Mouse (Mus musculus) gastrocnemius, postnatal 25 days (tissue): Measurements from ENCODE around the gene Ipmk. TPM values are rescaled to one million over a fixed set of nuclear protein-coding genes. Genes with fewer than 3 reads are reported as not detected.
"Not testable (repeated sequence)": the region's sequence is repeated elsewhere in the genome, so short reads cannot be mapped to it uniquely, and the experiment has no call there.

Experiments used
- DNase-seq: peaks from one replicate; pipeline ENCODE4 v3.0.0; 2022
- total RNA-seq, 2 experiments: library from RNA; stranded (reverse); gene quantifications; 1 replicate in 1 of 2; 2 replicates in 1 of 2; pipeline ENCODE4 v1.2.3; 2021

The Ipmk gene
- total RNA-seq, 2 experiments from 2014 or later: 16.2 to 17.6 TPM

DNA sequence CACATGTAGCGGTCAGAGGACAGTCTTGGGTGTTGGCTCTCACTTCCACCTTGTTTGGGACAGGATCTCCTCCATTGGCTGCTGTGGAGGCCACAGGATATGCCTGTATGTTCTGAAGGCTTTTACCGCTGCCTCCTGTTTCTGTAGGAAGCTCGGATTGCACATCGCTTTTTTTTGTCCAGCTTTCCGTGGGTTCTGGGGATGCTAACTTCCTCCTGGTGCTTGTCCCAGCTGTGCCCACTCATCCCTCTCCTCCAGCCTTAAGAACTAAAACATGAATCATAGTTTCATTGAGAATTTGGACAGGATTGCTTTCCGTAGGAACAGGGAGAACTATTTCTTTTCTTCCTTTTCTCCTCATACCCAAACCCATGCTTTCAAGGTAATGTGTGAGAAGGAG is 24.3 kb downstream of the Ipmk start:
- no peak for DNase-seq

DNA sequence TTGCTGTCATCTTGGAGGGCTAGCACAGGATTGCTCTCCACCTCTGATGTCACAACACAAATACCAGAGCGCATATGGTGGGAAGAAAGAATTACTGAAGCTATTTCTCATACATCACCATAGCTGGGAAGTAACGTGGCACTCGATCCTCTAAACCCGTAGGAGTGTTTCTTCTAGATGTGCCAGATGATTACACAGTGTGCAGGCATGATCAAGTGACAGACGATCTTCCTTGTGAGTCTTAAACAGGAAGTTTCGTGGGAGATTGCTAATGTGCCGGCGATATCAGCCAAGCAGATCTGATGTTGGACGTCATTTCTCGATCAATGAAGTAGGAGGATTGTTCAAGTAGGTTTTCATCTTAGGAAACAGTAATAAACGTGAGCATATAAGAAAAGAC is 26.1 kb downstream of the Ipmk start:
- DNase-seq: no peak

DNA sequence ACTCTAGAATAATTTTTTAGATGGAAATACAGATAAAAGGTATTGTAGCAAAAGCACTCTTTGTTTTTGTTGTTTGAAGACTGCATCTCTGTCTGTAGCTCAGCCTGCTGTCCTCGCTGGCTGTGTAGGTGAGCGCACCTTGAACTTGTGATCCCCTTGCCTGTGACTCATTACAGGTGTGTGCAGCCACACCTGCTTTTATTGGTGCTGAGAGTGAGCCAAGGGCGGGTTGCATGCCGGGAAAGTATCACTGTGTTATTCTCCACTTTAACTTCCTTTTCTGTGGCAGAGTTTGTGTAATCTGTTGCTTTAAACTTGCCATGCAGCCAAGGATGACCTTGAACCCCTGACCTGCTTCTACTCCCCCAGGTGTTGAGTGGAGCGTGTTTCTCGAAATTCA is 28.5 kb downstream of the Ipmk start:
- no peak for DNase-seq

DNA sequence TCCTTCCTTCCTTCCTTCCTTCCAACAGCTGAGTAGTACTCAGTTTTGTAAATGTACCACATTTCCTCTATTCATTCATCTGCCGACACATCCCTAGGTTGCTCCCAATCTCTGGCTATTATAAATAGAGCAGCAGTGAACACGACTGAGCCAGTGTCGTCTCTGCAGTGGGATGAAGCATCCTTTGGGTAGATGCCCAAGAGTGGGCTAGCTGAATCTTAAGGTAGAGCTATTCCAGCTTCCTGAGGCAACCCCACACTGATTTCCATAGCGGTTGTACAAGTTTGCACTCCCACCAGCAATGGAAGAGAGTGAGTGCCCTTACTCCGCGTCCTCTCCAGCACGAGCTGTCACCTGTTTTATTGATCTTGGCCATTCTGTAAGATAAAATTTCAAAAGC is 32.8 kb downstream of the Ipmk start:
- no peak for DNase-seq

DNA sequence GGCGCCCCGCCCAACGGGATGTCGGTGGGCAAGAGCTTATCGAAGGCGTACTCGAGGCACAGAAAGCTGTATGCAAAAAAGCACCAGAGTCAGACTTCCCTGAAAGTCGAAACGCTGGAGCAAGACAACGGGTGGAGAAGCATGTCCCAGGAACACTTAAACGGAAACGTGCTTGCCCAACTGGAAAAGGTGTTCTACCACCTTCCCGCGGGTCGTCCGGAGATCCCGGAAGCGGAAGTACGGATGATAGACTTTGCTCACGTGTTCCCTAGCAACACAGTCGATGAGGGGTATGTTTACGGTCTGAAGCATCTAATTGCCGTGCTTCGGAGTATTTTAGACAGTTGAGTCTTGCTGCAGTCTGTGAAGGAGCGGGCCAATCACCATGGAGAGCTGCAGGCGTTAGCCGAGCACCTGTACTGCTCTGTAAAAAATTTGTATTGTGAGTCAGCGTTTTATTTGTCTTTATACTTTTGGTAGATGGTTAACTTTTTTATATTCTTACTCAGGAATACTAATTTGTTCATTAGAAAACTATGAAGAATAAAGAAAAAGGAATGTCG is 34.0 kb downstream of the Ipmk start:
- no peak for DNase-seq

DNA sequence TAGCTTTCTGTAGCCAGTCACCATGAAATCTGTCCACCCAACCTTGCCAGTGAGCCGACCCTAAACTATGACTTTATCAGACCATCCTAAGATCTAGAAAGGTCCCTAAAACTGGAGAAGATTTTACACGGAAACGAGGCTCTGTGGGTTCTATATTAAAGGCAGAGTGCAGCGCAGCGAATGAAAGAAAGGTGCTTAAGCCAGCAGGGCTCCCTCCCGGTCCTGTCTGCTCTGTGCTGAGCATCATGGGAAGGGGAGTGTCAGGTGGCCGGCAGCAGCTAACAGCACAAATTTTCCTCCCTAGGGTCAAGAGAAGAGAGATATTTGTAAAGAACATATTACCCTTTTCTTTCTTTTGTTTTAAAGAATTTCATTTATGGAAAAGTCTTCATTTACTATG is 34.5 kb downstream of the Ipmk start:
- no peak for DNase-seq

DNA sequence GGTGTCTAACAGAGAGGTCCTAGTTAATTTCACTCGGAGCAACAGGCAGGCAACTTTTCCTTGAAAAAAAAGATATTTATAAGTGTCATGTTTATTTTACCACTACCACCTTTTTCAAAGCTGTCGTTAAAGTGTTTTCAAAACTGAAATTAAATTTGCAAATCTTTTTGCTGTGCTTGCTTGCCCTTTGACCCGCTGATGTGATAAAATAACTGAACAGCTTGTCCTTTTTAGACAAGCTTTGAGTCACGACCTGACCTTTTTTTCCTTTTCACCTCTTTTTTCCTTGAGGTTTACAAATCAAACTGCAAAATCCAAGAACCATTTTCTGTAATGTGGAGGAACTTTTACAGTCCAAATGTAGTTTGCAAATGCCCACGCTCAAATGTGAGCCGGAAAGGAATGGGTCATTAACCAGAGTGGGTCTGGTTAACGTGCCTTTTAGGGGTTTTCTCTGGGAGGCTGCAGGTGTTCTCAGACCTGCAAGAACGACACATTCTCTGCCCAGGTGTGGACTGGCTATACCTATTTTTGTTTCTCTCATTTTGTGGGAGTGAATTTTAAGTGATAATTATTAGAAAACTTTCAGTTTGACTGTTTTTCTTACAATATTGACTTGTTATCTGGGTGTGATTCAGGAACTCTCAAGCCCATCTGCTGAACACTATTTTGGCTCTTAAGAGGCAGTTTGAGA is 35.4 kb downstream of the Ipmk start:
- no peak for DNase-seq

DNA sequence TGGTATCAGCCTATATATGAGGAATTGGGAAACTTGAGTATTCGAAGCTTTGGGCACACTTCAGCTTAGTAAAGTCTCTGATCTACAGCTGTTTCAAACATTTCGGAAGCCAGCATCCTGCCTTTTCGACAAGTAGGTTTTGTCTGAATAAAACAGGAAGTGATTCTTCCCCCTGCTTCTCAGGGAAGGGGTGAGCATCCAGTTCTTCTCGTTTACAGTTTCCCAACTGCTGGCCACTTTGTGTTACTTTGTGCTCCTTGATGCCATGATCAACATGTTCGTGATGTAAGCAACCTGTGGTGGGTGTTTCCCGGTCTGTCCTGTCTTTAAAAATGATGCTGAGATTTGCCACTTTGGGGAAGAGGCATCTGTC is 36.0 kb downstream of the Ipmk start:
- not testable (repeated sequence) for DNase-seq

DNA sequence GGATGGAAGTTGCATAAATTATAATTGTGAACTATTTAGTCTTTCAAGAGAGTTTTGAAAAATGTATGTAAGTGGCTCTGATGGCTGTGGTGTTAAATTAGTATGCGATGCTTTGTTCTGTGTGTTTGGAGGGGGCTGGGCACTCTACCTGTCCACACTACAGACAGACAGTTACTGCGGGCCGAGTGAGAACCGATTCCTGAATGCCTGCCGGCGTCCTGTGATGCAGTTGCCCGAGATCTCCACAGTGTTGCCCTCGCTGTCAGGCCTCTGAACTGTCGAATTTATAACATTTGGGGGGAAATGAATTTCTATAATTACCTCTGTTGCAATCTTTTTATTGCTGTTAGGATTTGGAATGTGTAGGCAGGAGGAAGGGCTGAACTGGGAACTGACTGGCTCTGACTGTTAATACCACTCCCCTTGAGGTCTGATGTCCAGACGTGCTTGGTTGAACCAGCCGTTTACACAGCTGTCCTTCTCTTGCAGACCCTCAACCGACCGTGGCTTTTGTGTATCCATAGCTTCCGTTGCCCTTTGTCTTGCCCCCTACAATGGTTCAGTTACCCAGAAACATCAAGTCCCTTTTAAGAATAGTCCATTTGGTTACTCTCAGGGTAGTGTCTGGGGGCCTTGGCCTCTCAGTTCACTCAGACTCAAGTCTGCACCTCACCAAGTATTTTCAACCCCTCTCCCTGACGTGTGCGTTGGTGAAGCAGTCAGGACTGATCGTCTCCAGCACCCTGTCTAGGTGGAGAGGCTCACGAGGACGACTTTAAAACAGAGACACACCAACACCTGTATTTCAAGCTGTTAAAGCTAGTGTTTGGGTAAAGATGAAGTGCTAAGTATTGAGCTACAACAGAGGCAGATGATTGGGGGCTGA is 36.8 kb downstream of the Ipmk start:
- DNase-seq: no peak

DNA sequence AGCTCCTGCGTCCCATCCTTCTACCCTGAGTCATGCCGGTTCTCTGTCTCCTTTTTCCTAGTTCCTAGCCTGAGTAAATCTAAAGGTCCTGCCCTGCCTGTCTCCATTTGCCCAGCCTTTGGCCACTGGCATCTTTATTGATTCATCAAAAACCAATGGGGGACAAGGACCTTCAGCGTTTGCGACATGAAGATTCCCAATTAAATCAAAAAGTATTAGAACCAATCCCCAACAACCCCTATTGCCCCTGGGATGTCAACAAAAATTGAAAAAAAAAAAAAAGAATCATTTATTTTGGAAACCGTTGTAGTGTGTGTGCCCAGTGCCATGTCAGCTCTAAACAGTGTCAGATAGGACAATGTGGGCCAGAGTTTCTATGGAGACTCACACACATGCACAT is 41.7 kb downstream of the Ipmk start:
- DNase-seq: no peak

DNA sequence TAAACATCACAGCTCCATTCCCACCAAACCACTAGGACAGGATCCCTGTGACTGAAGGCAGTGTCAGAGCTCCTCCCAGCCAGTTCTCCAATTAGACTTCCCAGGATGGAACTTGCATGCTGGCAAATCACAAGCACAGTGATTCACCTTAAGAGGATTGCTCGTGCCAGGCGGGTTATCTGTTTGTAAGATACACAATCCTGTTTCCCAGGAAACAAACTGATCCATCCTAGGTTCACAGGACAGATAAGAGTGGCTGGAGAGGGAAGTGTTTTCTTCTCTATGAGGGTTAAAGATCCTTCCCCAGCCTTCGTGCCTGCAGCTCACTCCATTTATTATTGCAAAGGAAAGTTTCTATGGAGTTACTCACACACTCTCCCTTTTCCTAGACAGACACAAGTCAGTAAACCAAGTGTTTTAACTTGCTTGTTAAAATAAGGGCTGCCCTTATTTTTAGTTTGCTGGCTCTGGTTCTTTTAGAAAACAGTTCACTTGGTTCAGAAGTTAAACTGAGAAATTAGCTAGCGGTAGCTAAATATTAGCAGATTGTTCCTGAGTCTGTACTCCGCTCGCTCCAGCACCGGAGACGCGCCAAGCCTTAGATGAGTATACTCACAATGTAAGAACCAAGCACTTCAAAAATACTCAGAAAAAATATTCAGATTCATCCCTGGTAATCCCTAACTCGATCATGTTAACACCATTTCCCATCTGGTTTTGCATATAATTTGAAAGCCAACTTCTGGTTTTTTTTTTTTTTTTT is 51.0 kb downstream of the Ipmk start:
- DNase-seq: no peak

DNA sequence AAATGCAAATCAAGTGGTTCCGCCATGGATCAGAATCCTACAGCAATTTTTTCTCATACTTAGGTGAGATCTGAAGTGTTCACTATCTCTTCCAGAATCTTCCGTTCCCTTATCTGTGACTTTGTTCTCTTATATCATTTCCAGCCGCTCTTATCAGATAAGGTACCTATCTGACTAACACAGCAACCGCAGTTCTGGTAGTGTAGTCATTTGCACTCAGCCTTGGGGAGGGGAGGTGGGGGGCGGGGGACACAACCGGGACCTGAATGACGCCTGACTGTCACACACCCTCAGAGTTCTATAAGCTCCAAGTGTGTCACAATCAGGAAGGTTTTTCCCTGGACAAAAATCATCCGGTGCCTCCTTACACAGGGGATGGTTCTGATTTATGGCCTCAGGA is 51.8 kb downstream of the Ipmk start:
- no peak for DNase-seq

DNA sequence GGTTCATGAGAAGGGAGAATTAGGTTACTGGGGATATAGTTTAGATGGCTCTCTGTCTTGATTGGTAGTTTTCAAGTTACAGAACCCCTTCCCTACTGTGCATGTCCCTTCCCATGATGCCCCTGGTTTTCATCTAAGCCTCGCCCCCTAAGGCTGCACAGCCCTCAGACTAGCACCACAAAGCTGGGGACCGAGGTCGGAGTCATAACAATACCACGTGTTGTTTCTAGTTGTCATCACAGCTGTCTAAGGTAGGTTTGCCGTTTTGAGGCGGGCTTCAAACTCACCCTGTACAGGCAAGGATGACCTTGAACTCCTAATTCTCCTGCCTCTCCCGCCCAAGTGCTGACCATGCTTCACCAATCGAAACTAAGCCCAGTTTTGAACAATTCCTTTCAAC is 52.4 kb downstream of the Ipmk start:
- DNase-seq: no peak

DNA sequence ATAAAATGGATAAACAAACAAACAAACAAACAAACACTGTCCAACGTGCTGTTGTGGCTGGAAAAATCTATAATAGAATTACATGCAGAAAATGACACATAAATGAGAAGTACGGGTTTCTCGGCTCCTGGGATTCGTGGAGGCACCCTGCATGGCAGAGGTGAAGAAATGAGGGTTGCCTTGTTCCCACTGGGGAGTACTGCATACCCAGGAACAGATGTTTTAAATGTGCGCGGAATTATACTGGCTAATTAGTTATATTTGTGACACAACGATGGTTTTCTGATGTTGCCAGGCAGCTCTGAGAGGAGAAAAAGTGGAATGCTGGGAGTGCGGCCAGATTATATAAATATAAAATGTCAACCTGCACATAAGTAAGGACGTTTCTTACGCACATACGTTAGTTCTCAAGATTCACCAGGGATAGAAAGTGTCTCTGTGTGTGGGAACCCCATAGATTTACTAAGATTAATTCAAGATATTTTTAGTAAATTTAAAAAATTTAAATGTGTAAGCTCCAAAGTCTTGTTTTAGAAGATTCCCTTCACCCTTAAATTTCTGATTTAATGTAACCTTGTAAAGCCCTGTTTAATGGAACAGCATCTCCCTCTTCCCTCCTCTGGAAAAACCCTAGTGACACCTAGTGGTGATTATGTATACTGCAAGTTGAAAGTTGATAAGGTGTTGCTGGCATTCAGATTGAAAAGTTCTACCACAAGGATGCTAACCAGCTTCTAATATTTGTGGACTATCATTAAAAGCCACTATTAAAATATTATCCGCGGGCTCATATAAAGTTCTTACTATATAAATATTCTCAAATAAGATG is 53.5 kb downstream of the Ipmk start:
- no peak for DNase-seq

DNA sequence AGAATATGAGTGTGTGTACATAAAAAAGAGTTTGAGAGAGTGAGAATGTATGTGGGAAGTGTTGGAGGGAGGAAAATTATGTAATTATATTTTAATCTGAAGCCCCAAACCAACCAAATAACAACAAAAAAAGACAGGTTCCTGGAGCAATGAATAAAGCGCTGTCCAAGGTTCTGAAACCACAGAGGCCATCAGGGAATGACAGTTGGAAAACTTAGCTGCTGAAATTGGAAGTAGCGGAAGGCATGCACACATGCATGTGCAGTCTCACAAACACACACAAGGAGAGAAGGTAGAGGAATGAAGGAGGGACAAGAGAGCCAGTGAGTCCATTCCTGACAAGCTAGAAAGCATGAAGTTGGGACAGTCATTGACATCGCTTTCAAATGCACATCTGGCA is 56.1 kb downstream of the Ipmk start:
- no peak for DNase-seq

DNA sequence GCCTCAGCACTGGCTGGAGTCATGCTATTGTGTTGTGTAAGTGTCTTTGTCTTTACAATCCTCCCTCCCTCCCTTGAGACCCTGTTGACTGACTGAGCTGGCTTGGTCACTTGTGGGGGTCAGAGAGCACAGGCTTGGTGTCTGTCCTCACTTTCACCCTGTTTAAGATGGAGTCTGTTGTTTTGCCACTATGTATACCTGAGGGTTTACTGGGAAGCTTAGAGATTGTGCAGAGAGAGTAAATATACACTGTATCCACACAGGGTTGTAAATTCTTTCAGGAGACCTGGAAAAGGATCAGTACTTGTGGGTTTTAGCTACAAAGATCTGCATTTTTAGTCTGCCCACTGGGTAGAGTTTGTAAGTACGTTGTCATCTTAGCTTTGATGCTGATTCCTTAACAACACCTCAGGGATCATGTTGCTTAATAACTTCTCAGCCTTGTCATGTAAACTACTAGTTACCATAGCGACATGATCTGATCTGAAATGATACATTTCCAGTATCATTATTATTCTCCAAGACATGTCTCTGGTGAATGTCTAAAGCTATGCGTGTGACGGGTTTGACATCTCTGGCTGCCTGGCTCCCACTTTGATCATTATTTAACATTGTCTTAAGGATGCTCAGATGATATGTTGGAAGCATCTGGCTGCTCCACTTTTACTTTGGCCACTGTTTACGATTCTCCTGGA is 58.1 kb downstream of the Ipmk start:
- DNase-seq: no peak

DNA sequence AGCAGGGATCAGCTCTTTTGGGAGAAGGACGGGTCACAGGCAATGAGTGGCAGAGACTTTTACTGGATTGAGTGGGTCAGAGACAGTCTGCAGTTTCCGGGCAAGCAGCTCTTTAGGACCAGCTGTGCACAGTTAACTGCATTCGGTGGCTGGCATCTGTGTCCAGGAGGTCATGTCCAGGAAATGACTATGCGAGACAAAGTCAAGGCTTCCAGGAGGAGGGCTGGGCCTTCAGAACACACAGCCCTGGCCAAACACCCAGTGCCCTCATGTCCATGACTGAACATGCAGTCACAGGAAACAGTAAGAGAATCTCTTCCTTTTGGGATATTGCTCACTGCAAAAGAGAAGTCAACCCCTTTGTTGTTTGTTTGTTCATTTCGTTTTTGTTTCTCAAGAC is 62.4 kb downstream of the Ipmk start:
- DNase-seq: no peak

DNA sequence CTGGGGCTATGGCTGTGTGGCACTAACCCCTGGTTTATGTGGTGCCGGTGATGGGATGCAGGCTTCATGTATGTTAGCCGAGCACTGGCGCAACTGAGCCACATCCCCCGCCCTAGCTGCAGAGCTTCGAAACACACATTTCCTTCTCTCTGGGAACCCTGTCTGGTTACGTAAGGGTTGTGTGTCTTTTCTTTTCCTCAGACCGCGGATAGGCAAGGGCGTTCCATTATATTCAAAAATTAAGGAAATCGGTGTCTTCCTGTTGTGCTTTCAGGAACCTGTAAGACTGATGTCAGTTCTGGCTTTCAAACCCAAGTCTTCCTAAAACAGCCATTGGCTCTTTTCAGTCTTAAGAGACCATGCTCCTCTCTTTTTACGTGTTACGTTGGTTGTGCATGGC is 65.8 kb downstream of the Ipmk start:
- DNase-seq: no peak

DNA sequence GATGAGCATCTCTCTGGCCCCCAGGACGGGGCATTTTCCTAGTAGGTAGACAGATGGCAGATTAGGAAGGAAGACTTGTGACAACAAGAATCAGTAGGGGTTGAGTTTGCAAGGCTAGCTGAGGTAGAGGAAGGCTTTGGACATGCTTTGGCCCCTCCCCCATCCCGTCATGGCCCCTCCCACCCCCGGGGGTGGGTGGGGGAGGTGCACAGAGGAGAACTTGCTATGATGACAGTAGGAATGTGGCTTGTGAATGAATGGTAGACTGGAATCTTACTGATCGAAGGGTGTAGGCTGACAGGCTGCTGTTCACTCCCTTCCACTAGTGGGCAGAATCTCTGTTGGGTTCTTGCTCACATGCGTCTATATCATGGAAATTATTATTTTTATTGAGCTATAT is 74.0 kb downstream of the Ipmk start:
- no peak for DNase-seq

DNA sequence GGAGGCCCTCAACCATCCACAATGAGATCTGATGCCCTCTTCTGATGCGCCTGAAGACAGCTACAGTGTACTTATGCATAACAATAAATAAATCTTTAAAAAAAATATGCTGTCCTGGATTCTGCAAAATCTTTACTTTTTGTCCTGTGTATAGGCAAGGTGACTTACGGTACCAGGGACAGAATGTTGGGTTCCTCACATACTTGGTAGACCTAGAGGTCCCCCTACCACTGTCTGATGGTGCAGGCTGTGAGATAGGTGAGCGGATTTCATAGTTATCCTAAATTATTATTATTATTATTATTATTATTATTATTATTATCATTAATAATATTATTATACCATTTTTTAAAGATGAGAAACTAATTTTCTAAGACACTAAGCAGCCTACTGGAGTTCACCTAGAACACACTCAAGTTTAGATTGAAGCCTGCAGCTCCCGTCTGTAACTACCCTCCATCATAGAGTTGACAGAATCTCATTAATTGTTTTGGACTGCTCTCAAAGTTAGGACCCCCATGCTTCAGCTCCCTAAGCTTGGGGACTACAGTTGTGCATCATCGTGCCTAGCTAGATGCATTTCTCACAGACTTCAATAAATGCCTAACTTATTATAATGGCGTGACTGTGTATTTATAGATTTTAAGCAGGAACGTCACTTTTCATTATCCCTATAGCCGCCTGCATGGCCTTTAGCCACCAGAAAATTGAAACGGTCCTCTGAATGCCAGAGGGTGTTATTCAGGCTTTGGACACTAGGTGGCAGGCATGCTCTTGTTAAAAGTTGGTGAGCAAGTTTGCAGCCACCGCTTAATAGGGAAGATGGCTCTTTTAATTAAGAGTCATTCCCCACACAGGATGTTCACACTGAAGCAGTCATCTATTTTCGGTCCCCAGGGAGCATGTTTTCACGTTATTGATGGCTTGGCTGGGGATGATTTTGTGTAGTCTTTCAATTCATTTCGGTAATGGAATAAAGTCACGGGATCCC is 74.8 kb downstream of the Ipmk start:
- no peak for DNase-seq
